Mouse (Mus musculus) heart, adult 2 months (tissue): Measurements from ENCODE around the gene Alas2.
A peak's percentile ranks its signal among the peaks of the same experiment; 100 is the strongest.

ENCODE experiments used
- CTCF ChIP-seq: fragments of 200-600 bp; IDR thresholded peaks from 2 replicates; pipeline ENCODE4 v1.8.1; 2022; ENCODE audit warnings: antibody characterized with exemption, mild to moderate bottlenecking, moderate library complexity
- EP300 ChIP-seq: fragments of 200-500 bp; IDR thresholded peaks from 2 replicates; pipeline ENCODE4 v1.6.1; 2011; ENCODE audit warnings: low read depth, low read length, control low read depth; ENCODE audit not compliant: insufficient read depth
- POLR2A ChIP-seq: fragments of 200-500 bp; IDR thresholded peaks from 2 replicates; pipeline ENCODE4 v1.6.1; 2011; ENCODE audit warnings: mild to moderate bottlenecking, low read depth, low read length, control low read depth; ENCODE audit not compliant: insufficient read depth

GRCm38 (mm10) chrX:150588023-150588764, 41.0 kb downstream of the Alas2 start, which contains the start of gene Pfkfb1:
- TF ChIP-seq CTCF: peak; percentile 68
- peak; percentile 68 for TF ChIP-seq POLR2A
- TF ChIP-seq EP300: no peak
